Mouse (Mus musculus): ENCODE results near the gene Acsl4. TPM values are rescaled to one million over a fixed set of nuclear protein-coding genes. Genes with fewer than 3 reads are reported as not detected.

Acsl4 gene
- polyA plus RNA-seq, 1 experiment from 2014 or later: 46.0 TPM

DNA sequence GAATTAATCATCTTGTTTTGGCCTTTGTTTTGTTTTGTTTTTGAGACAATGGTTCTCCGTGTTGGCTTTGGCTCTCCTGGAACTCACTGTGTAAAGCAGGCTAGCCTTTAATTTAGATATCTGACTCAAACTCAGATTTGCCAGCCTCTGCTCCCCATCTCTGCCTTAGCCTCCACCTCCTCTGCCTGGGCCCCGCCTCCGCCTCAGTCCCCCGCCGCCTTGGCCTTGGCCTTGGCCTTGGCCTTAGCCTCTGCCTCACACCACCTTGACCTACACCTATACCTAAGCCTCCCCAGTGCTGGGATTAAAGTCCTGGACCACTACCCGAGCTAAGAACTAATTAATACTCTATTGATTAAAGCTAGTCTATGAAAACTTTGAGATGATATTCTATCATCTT is 2.2 kb downstream of the Acsl4 start:
- DNase-seq (ENCODE audit: low spot score): no peak
- Histone ChIP-seq H3K27me3 (replicated peaks; ENCODE audit: insufficient read depth, low read length) (no peaks in the 10 kb centered on the region), H3K27ac (ENCODE audit: low read length) (no peak overlapping the region), H3K9me3 (ENCODE audit: low read length) (no peaks in the 10 kb centered on the region), H3K4me1 (ENCODE audit: insufficient read depth, low read depth, low read length) (no peaks in the 10 kb centered on the region), H3K36me3 (ENCODE audit: insufficient read depth, low read length) (no peaks in the 10 kb centered on the region), H3K4me3 (ENCODE audit: low read depth, low read length) (no peak overlapping the region), H3K9ac (replicated peaks; ENCODE audit: low read depth) (no peak overlapping the region), H3K4me2 (replicated peaks; ENCODE audit: low read depth, low read length) (no peak overlapping the region)
- no peak for ATAC-seq
- TF ChIP-seq EP300 (IDR thresholded peaks at IDR 0.05): no peak
- 76% methylated on average over 6 of the region's 6 CpGs for WGBS

DNA sequence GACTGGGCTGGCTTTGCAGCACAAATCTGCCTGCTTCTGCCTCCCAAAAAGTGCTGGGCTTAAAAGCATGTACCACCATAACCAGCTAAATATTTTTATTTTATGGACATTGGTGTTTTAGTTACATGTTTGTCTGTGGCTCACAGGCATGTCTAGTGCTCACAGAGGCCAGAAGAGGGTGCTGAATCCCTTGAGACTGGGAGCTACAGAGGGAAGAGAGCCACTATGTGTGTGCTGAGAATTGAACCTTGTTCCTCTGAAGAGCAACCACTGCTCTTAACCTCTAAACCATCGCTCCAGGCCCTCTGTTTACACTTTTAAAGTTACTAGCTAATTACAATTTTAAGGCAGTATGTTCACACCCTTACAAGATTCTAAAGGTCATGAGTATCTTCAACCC is 2.7 kb downstream of the Acsl4 start:
- H3K9me3 ChIP-seq (ENCODE audit: low read length): no peaks in the 10 kb centered on the region
- peak; percentile 48 for TF ChIP-seq CTCF (IDR thresholded peaks at IDR 0.05)
- TF ChIP-seq EP300 (IDR thresholded peaks at IDR 0.05): no peak
- no peaks in the 10 kb centered on the region for H3K27me3 ChIP-seq (replicated peaks; ENCODE audit: insufficient read depth, low read length)
- no peak overlapping the region for H3K4me3 ChIP-seq (ENCODE audit: low read depth, low read length)
- no peak overlapping the region for H3K27ac ChIP-seq (ENCODE audit: low read length)
- DNase-seq (ENCODE audit: low spot score): no peak
- no peak for ATAC-seq
- H3K9ac ChIP-seq (replicated peaks; ENCODE audit: low read depth): no peak overlapping the region
- no peaks in the 10 kb centered on the region for H3K4me1 ChIP-seq (ENCODE audit: insufficient read depth, low read depth, low read length)
- H3K36me3 ChIP-seq (ENCODE audit: insufficient read depth, low read length): no peaks in the 10 kb centered on the region
- 88% methylated on average over 1 of the region's 1 CpGs for whole genome bisulfite sequencing
- H3K4me2 ChIP-seq (replicated peaks; ENCODE audit: low read depth, low read length): no peak overlapping the region

DNA sequence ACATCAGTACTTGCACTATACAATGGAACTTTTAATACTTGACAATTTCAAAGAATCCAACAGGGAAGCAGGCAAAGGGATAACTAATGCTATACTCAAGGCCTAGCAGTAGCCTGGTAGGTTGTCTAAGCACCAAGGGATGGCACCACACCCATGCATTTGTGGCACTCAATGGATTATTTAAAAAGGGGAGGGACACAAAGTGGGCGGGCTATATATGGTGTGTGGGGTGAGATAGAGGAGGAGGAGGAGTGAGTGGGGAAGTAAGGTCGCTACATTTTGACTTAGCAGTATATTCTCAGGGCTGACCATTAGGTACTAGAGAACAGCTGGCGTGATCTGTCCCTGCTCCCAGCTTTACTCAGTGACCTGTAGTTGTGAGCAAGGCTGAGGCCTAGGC is 5.4 kb downstream of the Acsl4 start:
- WGBS: 80% methylated on average over 3 of the region's 3 CpGs
- no peak for TF ChIP-seq EP300 (IDR thresholded peaks at IDR 0.05)
- TF ChIP-seq CTCF (IDR thresholded peaks at IDR 0.05): no peak

DNA sequence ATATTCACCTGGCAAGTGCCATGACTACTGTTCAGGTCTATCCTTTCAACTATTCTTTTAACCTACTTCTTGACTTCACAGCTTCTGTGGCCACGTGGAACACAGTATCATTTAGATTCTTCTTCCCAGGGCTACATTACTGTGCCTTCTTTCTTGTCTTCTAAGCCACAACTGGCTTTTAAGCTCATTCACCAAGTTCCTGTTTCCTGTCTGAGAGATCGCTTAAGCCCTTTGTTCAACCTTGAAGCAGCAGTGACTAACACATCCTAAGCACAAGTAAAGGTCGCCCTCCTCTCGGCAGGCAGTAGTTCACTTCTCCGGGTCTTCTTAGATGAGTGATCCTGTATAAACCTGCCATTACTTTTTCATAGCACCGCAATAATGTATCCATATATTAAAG is 10.4 kb downstream of the Acsl4 start:
- WGBS: 70% methylated on average over 6 of the region's 6 CpGs
- Histone ChIP-seq H3K27ac (ENCODE audit: low read length) (no peak overlapping the region), H3K36me3 (ENCODE audit: insufficient read depth, low read length) (no peaks in the 10 kb centered on the region), H3K4me1 (ENCODE audit: insufficient read depth, low read depth, low read length) (no peaks in the 10 kb centered on the region), H3K9ac (replicated peaks; ENCODE audit: low read depth) (no peak overlapping the region), H3K27me3 (replicated peaks; ENCODE audit: insufficient read depth, low read length) (no peaks in the 10 kb centered on the region), H3K4me2 (replicated peaks; ENCODE audit: low read depth, low read length) (no peak overlapping the region), H3K4me3 (ENCODE audit: low read depth, low read length) (no peak overlapping the region), H3K9me3 (ENCODE audit: low read length) (no peaks in the 10 kb centered on the region)
- DNase-seq (ENCODE audit: low spot score): no peak
- no peak for ATAC-seq
- no peak for TF ChIP-seq CTCF (IDR thresholded peaks at IDR 0.05)
- TF ChIP-seq EP300 (IDR thresholded peaks at IDR 0.05): no peak

More for the DNA sequence above, 5.4 kb downstream of the Acsl4 start:
- ATAC-seq: no peak
- H3K4me2 ChIP-seq (replicated peaks; ENCODE audit: low read depth, low read length): no peak overlapping the region
- no peaks in the 10 kb centered on the region for H3K9me3 ChIP-seq (ENCODE audit: low read length)
- no peaks in the 10 kb centered on the region for H3K36me3 ChIP-seq (ENCODE audit: insufficient read depth, low read length)
- H3K9ac ChIP-seq (replicated peaks; ENCODE audit: low read depth): no peak overlapping the region
- no peak overlapping the region for H3K4me3 ChIP-seq (ENCODE audit: low read depth, low read length)
- H3K27me3 ChIP-seq (replicated peaks; ENCODE audit: insufficient read depth, low read length): no peaks in the 10 kb centered on the region
- no peaks in the 10 kb centered on the region for H3K4me1 ChIP-seq (ENCODE audit: insufficient read depth, low read depth, low read length)
- no peak for DNase-seq (ENCODE audit: low spot score)
- no peak overlapping the region for H3K27ac ChIP-seq (ENCODE audit: low read length)

DNA sequence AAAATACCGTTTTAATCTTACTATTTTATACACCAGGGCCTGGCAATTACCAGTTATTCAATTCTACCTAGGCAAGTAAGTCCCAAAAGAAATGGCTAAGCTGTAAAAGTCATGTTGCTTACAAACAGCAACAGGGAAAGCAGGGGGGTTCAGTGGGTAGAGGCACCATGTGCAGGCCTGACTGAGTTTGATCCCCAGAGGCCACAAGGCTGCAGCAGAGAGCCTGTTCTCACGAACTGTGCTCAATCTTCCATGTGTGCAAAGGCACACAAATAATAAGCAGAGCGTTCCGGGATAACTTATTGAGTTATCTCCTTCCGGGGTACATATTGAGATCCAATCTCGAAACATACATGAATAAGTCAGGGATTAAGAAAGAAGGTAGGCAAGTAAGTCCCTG is 12.3 kb downstream of the Acsl4 start:
- 86% methylated on average over 6 of the region's 6 CpGs for WGBS
- Histone ChIP-seq H3K9me3 (ENCODE audit: low read length) (no peaks in the 10 kb centered on the region), H3K27me3 (replicated peaks; ENCODE audit: insufficient read depth, low read length) (no peaks in the 10 kb centered on the region), H3K27ac (ENCODE audit: low read length) (no peak overlapping the region), H3K9ac (replicated peaks; ENCODE audit: low read depth) (no peak overlapping the region), H3K4me1 (ENCODE audit: insufficient read depth, low read depth, low read length) (no peaks in the 10 kb centered on the region), H3K36me3 (ENCODE audit: insufficient read depth, low read length) (no peaks in the 10 kb centered on the region), H3K4me3 (ENCODE audit: low read depth, low read length) (no peak overlapping the region), H3K4me2 (replicated peaks; ENCODE audit: low read depth, low read length) (no peak overlapping the region)
- DNase-seq (ENCODE audit: low spot score): no peak
- TF ChIP-seq EP300 (IDR thresholded peaks at IDR 0.05) (no peak), CTCF (IDR thresholded peaks at IDR 0.05) (peak; percentile 27)
- no peak for ATAC-seq

DNA sequence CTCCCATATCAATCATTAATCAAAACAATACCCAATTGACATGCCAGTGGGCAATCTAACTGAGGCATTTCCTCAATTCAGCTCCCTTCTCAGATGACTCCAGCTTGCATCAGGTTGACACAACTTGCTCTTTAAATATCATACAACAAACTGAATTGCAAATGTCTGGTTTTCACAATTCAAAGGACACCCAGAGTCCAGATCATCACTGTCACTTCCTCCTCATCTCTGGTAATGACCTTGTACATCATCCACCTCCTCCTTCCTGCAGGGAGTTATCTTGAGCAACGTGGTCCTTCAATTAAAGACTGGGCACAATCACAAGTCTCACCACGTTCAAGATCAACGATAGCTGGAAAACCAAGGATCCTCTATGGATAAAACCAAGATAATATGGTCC is 13.0 kb downstream of the Acsl4 start:
- Histone ChIP-seq H3K4me1 (ENCODE audit: insufficient read depth, low read depth, low read length) (no peaks in the 10 kb centered on the region), H3K36me3 (ENCODE audit: insufficient read depth, low read length) (no peaks in the 10 kb centered on the region), H3K4me2 (replicated peaks; ENCODE audit: low read depth, low read length) (no peak overlapping the region), H3K9me3 (ENCODE audit: low read length) (no peaks in the 10 kb centered on the region), H3K27me3 (replicated peaks; ENCODE audit: insufficient read depth, low read length) (no peaks in the 10 kb centered on the region), H3K9ac (replicated peaks; ENCODE audit: low read depth) (no peak overlapping the region), H3K4me3 (ENCODE audit: low read depth, low read length) (no peak overlapping the region), H3K27ac (ENCODE audit: low read length) (no peak overlapping the region)
- ATAC-seq (no peak), DNase-seq (ENCODE audit: low spot score) (no peak)
- WGBS: 53% methylated on average over 3 of the region's 3 CpGs
- TF ChIP-seq EP300 (IDR thresholded peaks at IDR 0.05): no peak
- no peak for TF ChIP-seq CTCF (IDR thresholded peaks at IDR 0.05)

DNA sequence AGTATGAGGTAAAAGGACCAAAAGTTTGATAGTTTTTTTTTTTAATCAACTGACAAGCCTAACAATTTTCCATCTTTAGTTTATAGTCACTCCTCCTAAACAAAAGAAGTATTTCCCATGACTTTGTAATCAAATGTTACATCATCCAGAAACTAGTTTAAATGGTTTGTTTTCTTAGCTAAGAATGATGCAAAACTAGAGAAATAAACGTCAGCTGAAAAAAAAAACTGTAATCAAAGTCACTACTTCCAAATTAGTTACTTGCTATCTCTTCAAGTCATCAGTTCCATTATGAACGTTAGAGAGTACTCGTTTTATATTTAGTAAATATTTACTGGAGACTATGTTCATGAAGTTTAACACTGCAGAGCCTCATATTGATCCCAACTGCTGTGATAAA is 13.6 kb downstream of the Acsl4 start:
- no peaks in the 10 kb centered on the region for H3K27me3 ChIP-seq (replicated peaks; ENCODE audit: insufficient read depth, low read length)
- no peaks in the 10 kb centered on the region for H3K4me1 ChIP-seq (ENCODE audit: insufficient read depth, low read depth, low read length)
- no peak overlapping the region for H3K4me2 ChIP-seq (replicated peaks; ENCODE audit: low read depth, low read length)
- ATAC-seq (no peak), DNase-seq (ENCODE audit: low spot score) (no peak)
- 37% methylated on average over 3 of the region's 3 CpGs for WGBS
- TF ChIP-seq EP300 (IDR thresholded peaks at IDR 0.05) (no peak), CTCF (IDR thresholded peaks at IDR 0.05) (no peak)
- H3K36me3 ChIP-seq (ENCODE audit: insufficient read depth, low read length): no peaks in the 10 kb centered on the region
- H3K9ac ChIP-seq (replicated peaks; ENCODE audit: low read depth): no peak overlapping the region
- no peaks in the 10 kb centered on the region for H3K9me3 ChIP-seq (ENCODE audit: low read length)
- H3K4me3 ChIP-seq (ENCODE audit: low read depth, low read length): no peak overlapping the region
- no peak overlapping the region for H3K27ac ChIP-seq (ENCODE audit: low read length)
